Mouse (Mus musculus) liver, adult 2 months (tissue): Measurements from ENCODE around the gene 1700042G07Rik. TPM values are rescaled to one million over a fixed set of nuclear protein-coding genes. Genes with fewer than 3 reads are reported as not detected.

Experiments used
- DNase-seq: peaks from one replicate; pipeline ENCODE4 v3.0.0-alpha.2; 2011; ENCODE audit warnings: low read depth, low spot score; ENCODE audit errors: extremely low read depth
- H3K27ac ChIP-seq: fragments of 200-500 bp; replicated peaks from 2 replicates; pipeline ENCODE4 v1.5.1; 2012; ENCODE audit warnings: low read depth, mild to moderate bottlenecking, control low read depth, inconsistent platforms, low read length; ENCODE audit not compliant: insufficient read depth
- H3K27me3 ChIP-seq: fragments of 200-500 bp; 2 replicates; pipeline ENCODE4 v1.6.1; 2012; ENCODE audit warnings: mild to moderate bottlenecking, moderate library complexity, low read length, inconsistent platforms; ENCODE audit not compliant: control insufficient read depth, insufficient read depth
- H3K36me3 ChIP-seq: fragments of 200-500 bp; 2 replicates; pipeline ENCODE4 v1.6.1; 2012; ENCODE audit warnings: low read length, inconsistent platforms; ENCODE audit not compliant: control insufficient read depth, insufficient read depth
- H3K4me1 ChIP-seq: fragments of 200-500 bp; 2 replicates; pipeline ENCODE4 v1.6.1; 2011; ENCODE audit warnings: low read length; ENCODE audit not compliant: control insufficient read depth, insufficient read depth
- H3K4me3 ChIP-seq: fragments of 200-500 bp; 2 replicates; pipeline ENCODE4 v1.5.1; 2011; ENCODE audit warnings: low read depth, mild to moderate bottlenecking, control low read depth, low read length, moderate library complexity; ENCODE audit not compliant: insufficient read depth
- H3K79me2 ChIP-seq: fragments of 200-500 bp; 2 replicates; pipeline ENCODE4 v1.6.1; 2012; ENCODE audit warnings: inconsistent platforms, mild to moderate bottlenecking, low read length, moderate library complexity; ENCODE audit not compliant: control insufficient read depth, insufficient read depth
- H3K9ac ChIP-seq: fragments of 200-500 bp; 2 replicates; pipeline ENCODE4 v1.6.1; 2012; ENCODE audit warnings: low read depth, mild to moderate bottlenecking, control low read depth, inconsistent platforms, low read length
- CTCF ChIP-seq: fragments of 200-500 bp; IDR thresholded peaks from 2 replicates; pipeline ENCODE4 v1.5.1; 2011; ENCODE audit warnings: low read depth, low read length, control low read depth
- POLR2A ChIP-seq: fragments of 200-500 bp; IDR thresholded peaks from 2 replicates; pipeline ENCODE4 v1.6.1; 2011; ENCODE audit warnings: low read length, control low read depth; ENCODE audit not compliant: insufficient read depth; ENCODE audit errors: extremely low read depth
- WGBS: fragments of 180-500 bp; shearing (Covaris S2); methylation state at CpG from one replicate; pipeline ENCODE4 v1.1.7; 2018; 5-methylcytosine and 5-hydroxymethylcytosine counted together
- polyA plus RNA-seq: library from polyadenylated mRNA; depleted of rRNA; stranded (reverse); fragments of >200 nt; gene quantifications from 2 replicates; pipeline ENCODE4 v1.2.3, GENCODE M21; 2012
- total RNA-seq: library from RNA; depleted of rRNA; stranded (reverse); fragments of >200 nt; gene quantifications from 2 replicates; pipeline ENCODE4 v1.2.3, GENCODE M21; 2014

1700042G07Rik gene
- total and polyA plus RNA-seq, 2 experiments: not detected

- no peaks in the 10 kb centered on the region for H3K4me1 ChIP-seq
- no peak overlapping the region for H3K9ac ChIP-seq
- H3K36me3 ChIP-seq: no peaks in the 10 kb centered on the region
- H3K79me2 ChIP-seq: no peaks in the 10 kb centered on the region
- 80% methylated on average over 8 of the region's 8 CpGs for WGBS
- no peaks in the 10 kb centered on the region for H3K27me3 ChIP-seq
- H3K4me3 ChIP-seq: no peak overlapping the region
- no peak overlapping the region for H3K27ac ChIP-seq
- no peak for DNase-seq
- no peak for TF ChIP-seq POLR2A
- TF ChIP-seq CTCF: no peak
Observed at GRCm38 (mm10) chr4:116165708-116166407, 7.3 kb upstream of the 1700042G07Rik start.

DNA sequence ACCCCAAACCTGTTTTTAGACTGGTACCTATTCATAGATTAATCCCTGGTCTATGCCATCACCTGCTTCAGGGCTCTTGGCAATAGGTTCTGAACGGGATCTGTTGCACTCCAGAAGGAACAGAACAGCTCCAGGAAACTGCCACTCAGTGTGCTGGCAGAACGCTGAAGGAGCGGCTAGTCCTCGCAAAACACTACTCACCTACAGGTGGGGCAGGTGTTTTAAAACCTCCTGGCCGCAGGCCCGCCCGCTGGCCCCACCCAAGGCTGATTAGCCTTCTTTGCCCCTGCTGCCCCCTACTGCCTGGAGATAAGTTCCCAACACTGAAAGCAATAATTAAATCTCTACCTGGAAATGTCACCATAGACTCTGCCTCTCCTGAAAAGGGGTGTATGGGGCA lies 5.8 kb upstream of the 1700042G07Rik start, which contains the start of gene Tspan1:
Gene Tspan1 (minus strand): TSS at position 198 of the 400 bp plus-strand sequence.
- no peaks in the 10 kb centered on the region for H3K4me1 ChIP-seq
- no peak within 1 kb of the TSS for H3K27ac ChIP-seq
- 31% methylated on average over 7 of the region's 7 CpGs for WGBS
- no peaks in the 10 kb centered on the region for H3K27me3 ChIP-seq
- H3K79me2 ChIP-seq: no peaks in the 10 kb centered on the region
- H3K36me3 ChIP-seq: no peaks in the 10 kb centered on the region
- no peak within 1 kb of the TSS for H3K9ac ChIP-seq
- TF ChIP-seq POLR2A (no peak), CTCF (peak; percentile 40; the same call in 1 of the 2 replicates)
- no peak for DNase-seq
- no peak within 1 kb of the TSS for H3K4me3 ChIP-seq

- no peaks in the 10 kb centered on the region for H3K27me3 ChIP-seq
- H3K4me3 ChIP-seq: no peak overlapping the region
- H3K9ac ChIP-seq: no peak overlapping the region
- no peak for DNase-seq
- H3K4me1 ChIP-seq: no peaks in the 10 kb centered on the region
- H3K36me3 ChIP-seq: no peaks in the 10 kb centered on the region
- WGBS: 83% methylated on average over 7 of the region's 8 CpGs
- TF ChIP-seq CTCF: peak; percentile 63; the same call in 1 of the 2 replicates
- TF ChIP-seq POLR2A: no peak
- H3K27ac ChIP-seq: no peak overlapping the region
- H3K79me2 ChIP-seq: no peaks in the 10 kb centered on the region
Observed at GRCm38 (mm10) chr4:116168617-116169352, 4.4 kb upstream of the 1700042G07Rik start.

DNA sequence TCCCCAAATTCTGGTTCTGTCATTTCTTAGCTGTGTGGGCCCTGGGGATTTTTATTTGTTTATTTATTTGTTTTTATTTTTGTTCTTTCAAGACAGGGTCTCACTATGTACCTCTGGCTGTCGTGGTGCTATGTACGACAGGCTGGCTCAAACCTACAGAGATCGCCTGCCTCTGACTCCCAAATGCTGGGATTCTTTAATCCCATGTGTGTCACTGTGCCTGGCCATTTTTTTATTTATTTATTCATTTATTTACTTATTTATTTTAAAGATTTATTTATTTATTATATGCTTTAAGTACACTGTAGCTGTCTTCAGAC lies 3.9 kb upstream of the 1700042G07Rik start:
- H3K79me2 ChIP-seq: no peaks in the 10 kb centered on the region
- H3K4me1 ChIP-seq: no peaks in the 10 kb centered on the region
- 68% methylated on average over 3 of the region's 3 CpGs for WGBS
- H3K9ac ChIP-seq: no peak overlapping the region
- no peak overlapping the region for H3K4me3 ChIP-seq
- no peaks in the 10 kb centered on the region for H3K27me3 ChIP-seq
- no peak overlapping the region for H3K27ac ChIP-seq
- TF ChIP-seq CTCF: no peak
- no peak for TF ChIP-seq POLR2A
- H3K36me3 ChIP-seq: no peaks in the 10 kb centered on the region
- no peak for DNase-seq

DNA sequence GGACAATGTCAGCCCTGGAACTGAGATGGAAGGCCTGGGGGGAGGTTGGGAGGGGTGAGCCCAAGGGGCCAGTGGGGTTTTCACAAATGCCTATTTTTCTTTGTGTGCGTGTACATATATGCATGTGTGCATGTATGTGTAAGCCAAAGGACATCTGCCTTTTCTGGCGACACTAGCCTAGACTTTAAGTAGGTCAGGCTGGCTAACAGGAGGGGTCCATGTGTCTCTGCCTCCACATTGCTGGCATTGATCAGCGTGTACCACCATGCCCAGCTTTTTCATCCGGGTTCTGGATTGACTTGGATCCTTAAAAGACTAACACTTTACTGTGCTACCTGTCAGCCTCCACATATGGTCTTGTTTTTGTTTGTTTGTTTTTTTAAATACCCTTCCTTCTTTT lies 580 bp downstream of the 1700042G07Rik start:
- no peak overlapping the region for H3K4me3 ChIP-seq
- no peaks in the 10 kb centered on the region for H3K79me2 ChIP-seq
- H3K27ac ChIP-seq: no peak overlapping the region
- no peaks in the 10 kb centered on the region for H3K36me3 ChIP-seq
- no peak overlapping the region for H3K9ac ChIP-seq
- TF ChIP-seq POLR2A (no peak), CTCF (no peak)
- peaks cover 2% of the 10 kb centered on the region; the same call in 1 of the 2 replicates for H3K4me1 ChIP-seq
- H3K27me3 ChIP-seq: no peaks in the 10 kb centered on the region
- no peak for DNase-seq
- 96% methylated on average over 4 of the region's 4 CpGs for WGBS
